Mouse (Mus musculus) gastrocnemius, postnatal 36 days (tissue): Measurements from ENCODE around the gene Chd2. TPM values are rescaled to one million over a fixed set of nuclear protein-coding genes. Genes with fewer than 3 reads are reported as not detected.
"Not testable (repeated sequence)": the region's sequence is repeated elsewhere in the genome, so short reads cannot be mapped to it uniquely, and the experiment has no call there.

Experiments
- DNase-seq, 2 experiments: peaks; one replicate each; pipeline ENCODE4 v3.0.0; 2022
- intact Hi-C: fragments of 180-260 bp; cut with DNase I; formaldehyde crosslinking; loops from one replicate; pipeline ENCODE4 v1.15.1; 2025
- total RNA-seq, 2 experiments: library from RNA; stranded (reverse); gene quantifications; 2 replicates each; pipeline ENCODE4 v1.2.3; 2021

The Chd2 gene
- total RNA-seq, 2 experiments from 2014 or later, result 22.4 to 39.9 TPM

GRCm38 (mm10) chr7:73542131-73542853, 662 bp upstream of the Chd2 start:
- DNase-seq, result no peak
- intact Hi-C loops, result no loop called here

- intact Hi-C loops, result loop anchor here (2.0 kb wide), 2 partner anchors 16 to 78 kb away; no protein-coding TSS in a partner anchor
- DNase-seq, result no peak
Observed at GRCm38 (mm10) chr7:73541079-73541390, 595 bp downstream of the Chd2 start.

DNA sequence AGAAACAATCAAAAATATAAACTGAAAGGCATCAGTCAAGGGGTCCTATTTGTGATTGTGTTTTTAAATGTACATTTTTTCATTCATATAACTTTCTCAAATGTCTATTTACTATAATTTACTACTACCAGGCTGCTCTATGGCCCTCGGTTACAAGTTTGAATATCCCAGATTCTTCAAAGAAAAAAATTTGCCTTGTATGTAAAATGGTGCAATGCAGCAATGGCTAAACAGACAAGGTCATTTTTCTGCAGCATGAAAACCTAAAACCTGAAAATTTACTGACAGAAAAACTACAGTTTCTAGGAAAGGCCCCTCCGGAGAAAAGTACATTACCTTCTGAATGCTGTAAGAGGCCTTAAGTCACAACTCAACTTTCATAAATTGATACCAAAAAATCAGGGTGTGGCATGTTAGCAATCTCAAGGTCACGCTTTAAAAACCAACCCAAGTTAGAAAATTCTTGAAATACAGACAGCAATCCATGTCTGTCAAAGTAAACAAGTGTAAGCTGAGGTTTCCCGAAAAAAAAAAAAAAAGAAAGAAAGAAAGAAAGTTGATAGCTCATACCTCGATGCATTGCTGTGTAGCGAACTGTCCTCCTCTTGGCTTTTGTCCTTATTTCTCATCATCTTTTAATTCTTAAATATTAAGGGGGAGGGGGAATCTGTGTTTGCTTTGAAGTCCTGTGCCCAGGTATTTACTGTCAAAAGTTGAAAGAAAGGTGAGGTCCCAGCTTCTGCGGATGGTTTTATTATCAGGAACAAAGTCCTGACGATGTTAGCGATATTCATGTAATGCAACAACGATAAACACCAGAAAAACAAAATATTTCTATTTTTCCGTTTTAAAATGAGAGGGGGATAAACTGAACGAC, 1.2 kb downstream of the Chd2 start:
- intact Hi-C loops, result loop anchor here (2.0 kb wide), 2 partner anchors 16 to 78 kb away; no protein-coding TSS in a partner anchor
- no peak for DNase-seq

- no peak for DNase-seq
- intact Hi-C loops, result no loop called here
Observed at GRCm38 (mm10) chr7:73539116-73539682, 2.4 kb downstream of the Chd2 start.

GRCm38 (mm10) chr7:73538424-73539079, 3.1 kb downstream of the Chd2 start:
- intact Hi-C loops, result no loop called here
- DNase-seq, result no peak

DNA sequence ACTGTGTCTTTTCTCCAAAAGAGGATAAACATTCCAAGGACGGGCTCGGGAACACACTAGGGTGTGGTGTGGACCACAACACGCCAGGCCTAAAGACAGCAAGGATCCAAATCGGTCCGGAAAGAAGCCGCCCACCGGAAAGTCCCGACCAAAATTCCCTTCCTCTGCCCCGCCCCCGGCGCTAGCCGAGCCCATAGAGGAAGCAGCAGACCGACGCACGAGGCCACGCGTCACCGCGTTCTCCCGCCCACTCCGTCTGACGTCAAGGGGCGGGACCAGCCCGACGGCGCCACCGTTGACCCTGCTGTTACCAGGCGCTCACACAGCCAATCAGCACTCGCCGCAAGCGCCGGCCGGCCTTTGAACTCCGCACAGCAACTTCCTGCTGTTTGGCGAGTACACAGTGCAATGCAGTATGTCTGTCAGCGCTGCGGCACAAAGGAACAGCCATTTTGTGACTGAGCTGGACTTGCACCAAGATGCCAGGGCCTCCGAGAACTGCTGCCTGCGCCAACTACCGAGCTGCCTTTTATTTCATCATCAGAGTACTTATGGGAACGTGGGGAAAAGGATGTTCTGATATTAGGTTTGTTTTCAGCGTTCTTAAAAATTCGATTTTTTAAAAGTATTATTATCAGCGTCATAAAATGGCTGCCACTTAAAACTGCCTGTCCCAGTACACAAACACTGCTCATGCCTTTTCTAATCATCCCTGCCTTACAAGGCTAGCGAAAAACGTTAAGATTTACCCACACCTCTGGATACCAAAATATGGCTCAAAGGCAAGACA, 3.8 kb downstream of the Chd2 start:
- peak; percentile 100 for DNase-seq
- intact Hi-C loops, result no loop called here

DNA sequence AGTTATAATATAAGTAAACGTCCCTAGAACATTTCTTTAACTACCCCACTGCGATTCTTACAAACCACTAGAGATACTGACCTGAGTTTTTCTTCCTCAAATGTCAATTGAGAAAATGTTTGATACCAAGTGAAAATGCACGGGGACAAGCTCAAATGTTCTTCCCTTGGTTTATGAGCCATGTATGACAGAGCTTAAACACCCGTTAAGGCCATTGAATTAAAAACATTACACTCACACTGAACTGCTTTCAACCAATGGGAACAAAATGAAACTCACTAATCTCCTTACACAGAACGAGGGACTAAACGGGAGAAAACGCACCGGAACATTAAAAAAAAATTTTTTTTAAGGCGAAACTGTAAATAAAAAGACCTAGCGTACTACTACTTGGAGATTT, 4.4 kb downstream of the Chd2 start:
- no peak for DNase-seq
- intact Hi-C loops, result no loop called here

DNA sequence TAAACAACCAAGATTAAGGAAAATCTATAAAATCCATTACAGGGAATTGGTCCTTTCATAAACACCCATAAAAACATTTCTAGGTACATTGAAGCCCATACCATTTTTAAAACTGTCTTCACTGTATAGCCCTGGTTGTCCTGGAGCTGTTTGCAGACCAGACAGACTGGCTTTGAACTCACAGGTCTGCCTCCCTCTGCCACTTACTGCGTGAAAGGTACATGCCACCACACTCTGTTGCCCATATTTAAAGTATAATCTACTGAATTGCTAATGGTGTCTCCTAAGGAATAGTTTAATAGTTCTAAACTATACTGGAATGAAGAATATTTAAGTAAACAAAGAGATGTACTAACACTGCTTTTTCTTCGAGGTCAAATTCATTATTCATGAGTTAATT, 5.1 kb downstream of the Chd2 start:
- intact Hi-C loops, result no loop called here
- DNase-seq, result no peak

DNA sequence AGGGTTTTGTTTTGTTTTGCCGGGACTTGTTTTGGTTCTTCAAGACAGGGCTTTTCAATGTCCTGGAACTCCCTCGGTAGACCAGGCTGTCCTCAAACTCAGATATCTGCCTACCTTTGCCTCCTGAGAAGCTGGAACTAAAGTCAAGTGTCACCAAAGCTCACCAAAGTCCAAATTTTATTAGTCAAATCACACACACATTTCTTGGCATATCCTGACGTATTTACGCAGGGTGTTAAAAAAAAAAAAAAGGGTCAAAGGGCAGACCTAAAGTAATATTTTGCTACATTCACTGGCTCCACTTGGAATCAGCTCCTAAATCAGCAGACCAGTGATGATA, 5.8 kb downstream of the Chd2 start:
- intact Hi-C loops, result no loop called here
- DNase-seq, result no peak

DNA sequence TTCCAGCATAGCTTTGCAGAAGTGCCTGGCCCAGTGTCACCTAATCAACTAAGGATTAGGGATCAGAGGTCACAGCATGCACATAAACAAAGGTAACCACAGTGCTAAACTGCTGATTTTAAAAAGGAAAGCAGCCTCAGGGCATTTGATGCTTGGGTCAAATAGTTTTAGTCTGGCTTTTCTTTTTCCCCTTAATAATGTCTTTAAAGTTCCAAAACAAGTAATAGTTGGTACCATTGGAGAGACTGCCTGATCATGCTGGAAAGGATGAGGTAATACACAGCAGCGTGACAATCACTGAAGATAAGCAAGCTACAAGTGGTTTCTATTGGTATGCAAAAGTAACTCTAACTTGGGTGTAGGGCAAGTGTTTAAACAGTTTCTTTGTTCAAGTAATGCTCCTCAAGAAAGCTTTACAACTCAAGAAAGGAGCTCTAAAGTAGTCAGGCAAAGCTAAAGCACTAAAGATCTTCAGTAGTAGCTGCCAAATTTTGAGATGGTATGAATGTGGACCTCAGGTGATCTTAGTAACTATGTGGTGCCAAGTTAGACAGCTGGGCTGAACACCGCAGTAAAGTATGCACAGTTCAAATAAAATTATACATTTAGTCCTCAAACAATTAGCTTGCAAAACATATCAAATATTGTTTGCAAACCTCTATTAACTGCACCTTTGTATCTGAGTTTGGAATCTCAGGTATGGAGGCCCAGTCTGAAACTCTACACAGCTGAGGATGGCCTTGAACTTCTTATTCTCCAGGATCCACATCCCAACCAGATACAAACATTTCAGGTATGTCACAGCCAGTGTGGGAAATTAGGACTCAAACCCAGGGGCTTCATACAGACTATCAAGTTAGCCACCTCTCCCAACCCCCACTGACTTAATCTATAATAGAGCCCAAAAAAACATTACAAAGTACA, 6.4 kb downstream of the Chd2 start:
- intact Hi-C loops, result no loop called here
- DNase-seq, result no peak

- intact Hi-C loops, result no loop called here
- no peak for DNase-seq
Observed at GRCm38 (mm10) chr7:73533457-73533856, 8.2 kb downstream of the Chd2 start.

DNA sequence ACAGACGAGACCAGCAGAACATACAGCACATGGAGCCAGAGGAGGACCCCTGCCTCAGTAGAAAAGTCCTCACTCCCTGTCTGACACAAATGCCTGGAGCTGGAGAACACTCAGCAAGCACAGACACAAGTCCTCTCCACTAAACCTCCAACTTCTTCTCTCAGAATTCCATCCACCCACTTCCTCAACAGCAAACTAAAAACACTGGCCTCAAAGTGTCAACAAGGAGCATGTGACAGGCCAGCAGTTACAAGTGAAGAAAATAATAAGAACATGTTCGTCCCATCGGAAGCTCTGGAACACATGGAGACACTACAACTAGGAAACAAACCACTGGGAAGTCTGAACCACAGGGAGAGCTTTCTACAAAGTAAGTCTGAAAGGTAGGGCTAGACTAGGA, 8.7 kb downstream of the Chd2 start:
- intact Hi-C loops, result no loop called here
- DNase-seq, result no peak

- no peak for DNase-seq
- intact Hi-C loops, result no loop called here
Observed at GRCm38 (mm10) chr7:73532139-73532538, 9.5 kb downstream of the Chd2 start.

GRCm38 (mm10) chr7:73531506-73532093, 10.0 kb downstream of the Chd2 start:
- intact Hi-C loops, result no loop called here
- DNase-seq, result no peak

- no peak for DNase-seq
- intact Hi-C loops, result no loop called here
Observed at GRCm38 (mm10) chr7:73530846-73531245, 10.8 kb downstream of the Chd2 start.

GRCm38 (mm10) chr7:73530164-73530563, 11.5 kb downstream of the Chd2 start:
- intact Hi-C loops, result no loop called here

DNA sequence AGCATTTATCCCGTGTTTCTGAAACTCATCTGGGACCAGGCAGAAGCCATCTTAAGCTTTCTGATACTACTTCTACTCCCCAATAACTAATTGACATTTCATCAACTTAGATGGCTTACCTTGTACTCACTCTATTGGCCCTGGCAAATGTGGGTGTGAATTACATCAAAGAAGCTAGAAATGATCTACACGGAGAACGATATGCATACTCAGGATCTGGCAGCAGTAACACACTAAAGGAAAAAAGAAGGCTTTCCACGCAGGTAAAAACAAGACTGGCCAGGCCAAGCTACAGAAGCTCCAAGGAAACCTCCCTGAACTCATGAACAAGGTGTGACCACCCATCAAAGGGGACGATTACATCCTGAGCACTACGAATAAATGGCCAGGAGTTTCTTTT, 12.4 kb downstream of the Chd2 start:
- DNase-seq, result no peak

More at GRCm38 (mm10) chr7:73530164-73530563, 11.5 kb downstream of the Chd2 start:
- no peak for DNase-seq

DNA sequence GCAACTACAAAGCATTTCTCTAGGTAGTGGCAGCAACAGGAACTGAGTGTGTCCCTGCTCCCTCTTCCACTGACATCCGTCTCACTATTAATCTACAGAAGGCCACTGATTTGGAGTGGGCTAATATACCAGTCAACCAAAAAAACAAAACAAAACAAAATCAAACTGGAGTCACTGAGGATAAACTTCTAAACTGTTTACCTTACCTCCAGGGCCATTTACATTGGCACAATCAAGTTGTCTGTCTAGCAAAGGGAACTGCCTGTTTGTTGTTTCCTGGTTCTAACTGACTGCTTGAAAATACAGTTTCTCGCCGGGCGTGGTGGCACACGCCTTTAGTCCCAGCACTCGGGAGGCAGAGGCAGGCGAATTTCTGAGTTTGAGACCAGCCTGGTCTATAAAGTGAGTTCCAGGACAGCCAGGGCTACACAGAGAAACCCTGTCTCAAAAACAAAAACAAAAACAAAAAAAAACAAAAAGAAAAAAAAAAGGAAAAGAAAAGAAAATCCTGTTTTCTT, 13.2 kb downstream of the Chd2 start:
- DNase-seq, intact Hi-C loops: not testable (repeated sequence)

More for the DNA sequence above, 12.4 kb downstream of the Chd2 start:
- intact Hi-C loops, result no loop called here

GRCm38 (mm10) chr7:73527225-73527624, 14.4 kb downstream of the Chd2 start:
- intact Hi-C loops, result no loop called here
- DNase-seq, result no peak
